Mouse (Mus musculus) limb, embryonic 12.5 days (tissue): Measurements from ENCODE around the gene Bard1. TPM values are rescaled to one million over a fixed set of nuclear protein-coding genes. Genes with fewer than 3 reads are reported as not detected.

ENCODE experiments used
- ATAC-seq: fragments of 200-750 bp; cut with Nextera tagmentation; 2 replicates; pipeline ENCODE4 v1.8.0; 2017; ENCODE audit warnings: low read depth, moderate TSS enrichment; ENCODE audit not compliant: insufficient number of reproducible peaks, insufficient read depth, low FRiP score, low TSS enrichment
- H3K27ac ChIP-seq: fragments of 300-500 bp; sonication (generic); 2 replicates; pipeline ENCODE4 v1.5.1; 2016; ENCODE audit warnings: mild to moderate bottlenecking, moderate library complexity
- H3K27me3 ChIP-seq: fragments of 300-500 bp; sonication (generic); 2 replicates; pipeline ENCODE4 v1.6.1; 2016; ENCODE audit warnings: mild to moderate bottlenecking, moderate library complexity
- H3K36me3 ChIP-seq: fragments of 300-500 bp; sonication (generic); 2 replicates; pipeline ENCODE4 v1.6.1; 2016; ENCODE audit warnings: mild to moderate bottlenecking, moderate library complexity
- H3K4me1 ChIP-seq: fragments of 300-500 bp; sonication (generic); replicated peaks from 2 replicates; pipeline ENCODE4 v1.6.1; 2016
- H3K4me2 ChIP-seq: fragments of 300-500 bp; sonication (generic); 2 replicates; pipeline ENCODE4 v1.6.1; 2016; ENCODE audit warnings: mild to moderate bottlenecking, moderate library complexity
- H3K4me3 ChIP-seq: fragments of 300-500 bp; sonication (generic); replicated peaks from 2 replicates; pipeline ENCODE4 v1.5.1; 2016; ENCODE audit warnings: mild to moderate bottlenecking
- H3K9ac ChIP-seq: fragments of 300-500 bp; sonication (generic); replicated peaks from 2 replicates; pipeline ENCODE4 v1.6.1; 2016; ENCODE audit warnings: mild to moderate bottlenecking, moderate library complexity
- H3K9me3 ChIP-seq: fragments of 300-500 bp; sonication (generic); 2 replicates; pipeline ENCODE4 v1.6.1; 2016; ENCODE audit warnings: mild to moderate bottlenecking, moderate library complexity
- WGBS: fragments of 180-500 bp; shearing (Covaris S2); methylation state at CpG from one replicate; pipeline ENCODE4 v1.1.7; 2016; 5-methylcytosine and 5-hydroxymethylcytosine counted together
- polyA plus RNA-seq: library from polyadenylated mRNA; unstranded; fragments of >200 nt; fragmentation: Nextera tagmentation; extraction: Ambion mirVana; gene quantifications from 2 replicates; pipeline ENCODE4 v1.2.1, GENCODE M21; 2016

Gene Bard1
- 3.3 and 3.4 TPM in 2 replicates for polyA plus RNA-seq

DNA sequence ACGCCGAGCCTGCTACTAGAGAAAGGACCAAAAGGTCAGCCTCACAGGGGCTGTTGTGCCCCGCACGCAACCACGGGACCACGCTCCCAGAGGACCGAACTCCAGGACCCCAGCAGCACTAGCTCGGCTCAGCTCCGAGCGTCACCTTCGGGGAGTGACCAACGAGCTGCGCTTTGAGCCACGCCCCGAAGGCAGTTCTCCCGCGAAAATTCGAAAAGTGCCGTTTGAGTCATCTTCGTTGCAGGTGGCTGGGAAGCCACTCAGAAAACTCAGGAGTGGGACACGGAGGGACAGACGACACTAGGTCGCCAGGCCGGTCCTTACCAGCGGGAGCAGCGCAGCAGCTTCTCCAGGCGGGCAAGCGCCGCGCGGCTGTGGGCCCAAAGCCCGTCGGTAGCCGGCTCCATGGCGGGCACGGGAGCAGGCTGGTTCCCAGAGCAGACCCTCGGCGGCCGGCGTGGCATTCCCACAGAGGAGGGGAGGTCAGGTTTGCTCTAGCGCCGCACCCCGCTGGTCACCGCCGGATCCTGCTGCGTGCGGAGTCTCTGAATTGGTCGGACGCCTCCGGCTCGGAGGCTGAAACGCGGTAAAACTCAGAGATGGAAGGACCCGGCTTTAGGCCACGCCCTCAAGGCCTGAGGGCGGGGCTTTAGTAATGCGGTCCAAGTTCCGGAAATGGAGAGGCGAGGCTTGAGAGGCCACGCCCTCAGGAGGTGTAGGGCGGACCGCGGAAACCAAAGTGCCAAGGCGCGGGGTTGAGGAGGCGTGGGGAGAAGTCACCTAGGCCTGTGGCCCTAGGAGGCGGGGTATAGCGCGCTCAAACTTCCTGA, at the start of gene Bard1:
Bard1 (minus strand) TSS at position 803 of the 830 bp plus-strand sequence.
- Histone ChIP-seq H3K4me2 (peak within 1 kb of the TSS; percentile 61), H3K9ac (peak within 1 kb of the TSS; percentile 72), H3K27me3 (no peaks in the 10 kb centered on the region), H3K4me3 (peak within 1 kb of the TSS; percentile 75), H3K27ac (peak within 1 kb of the TSS; percentile 88), H3K4me1 (peaks cover 20% of the 10 kb centered on the region; the same call in 1 of the 2 replicates), H3K36me3 (no peaks in the 10 kb centered on the region), H3K9me3 (no peaks in the 10 kb centered on the region)
- ATAC-seq: peak; percentile 97
- under 1% methylated on average over 69 of the region's 69 CpGs for WGBS

DNA sequence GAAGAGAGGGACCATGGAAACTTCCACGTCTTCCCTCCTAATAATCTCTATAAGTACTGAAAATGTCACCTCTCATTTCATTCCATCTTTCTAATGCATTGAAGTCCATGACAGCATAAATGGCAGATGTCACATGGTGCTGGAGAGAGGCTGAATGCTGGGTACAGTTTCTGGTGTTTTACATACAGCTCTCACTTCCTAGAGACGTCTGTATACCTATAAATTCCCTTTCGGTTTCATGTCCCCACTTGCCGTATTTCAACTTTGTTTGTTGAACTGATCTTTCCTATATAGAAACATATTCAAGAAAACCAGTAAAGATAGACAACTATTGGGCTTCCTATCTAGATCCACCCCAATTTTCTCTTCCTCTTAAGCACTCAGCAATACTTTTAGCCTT, 24.2 kb upstream of the Bard1 start:
- Histone ChIP-seq H3K36me3 (no peaks in the 10 kb centered on the region), H3K4me2 (no peak overlapping the region), H3K27ac (no peak overlapping the region), H3K9ac (no peak overlapping the region), H3K9me3 (no peaks in the 10 kb centered on the region), H3K4me1 (no peaks in the 10 kb centered on the region), H3K4me3 (no peak overlapping the region), H3K27me3 (no peaks in the 10 kb centered on the region)
- no peak for ATAC-seq
- WGBS: 87% methylated on average over 4 of the region's 4 CpGs

DNA sequence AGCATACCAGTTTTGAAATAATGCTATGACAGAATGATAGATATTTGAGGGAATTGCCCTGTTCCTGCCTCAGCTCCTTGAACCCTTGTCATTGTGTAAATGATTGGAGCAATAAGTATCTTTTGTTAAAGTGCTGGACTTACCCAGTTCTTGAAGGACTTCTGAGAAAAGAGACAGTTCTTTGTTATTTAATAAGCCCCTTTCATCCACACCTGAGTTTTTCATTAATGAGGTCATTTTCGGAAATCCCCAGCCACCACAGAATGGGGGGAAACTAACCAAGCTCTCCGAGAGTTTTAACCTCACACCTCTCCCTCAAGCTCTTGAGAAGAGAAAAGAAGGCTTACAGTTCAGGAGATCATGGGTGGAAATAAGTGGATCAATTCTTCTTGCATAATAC, 15.6 kb upstream of the Bard1 start:
- H3K27me3 ChIP-seq: no peaks in the 10 kb centered on the region
- H3K9me3 ChIP-seq: no peaks in the 10 kb centered on the region
- no peak overlapping the region for H3K4me2 ChIP-seq
- H3K27ac ChIP-seq: no peak overlapping the region
- no peak overlapping the region for H3K9ac ChIP-seq
- ATAC-seq: no peak
- 66% methylated on average over 2 of the region's 2 CpGs for WGBS
- H3K4me1 ChIP-seq: no peaks in the 10 kb centered on the region
- H3K4me3 ChIP-seq: no peak overlapping the region
- no peaks in the 10 kb centered on the region for H3K36me3 ChIP-seq

DNA sequence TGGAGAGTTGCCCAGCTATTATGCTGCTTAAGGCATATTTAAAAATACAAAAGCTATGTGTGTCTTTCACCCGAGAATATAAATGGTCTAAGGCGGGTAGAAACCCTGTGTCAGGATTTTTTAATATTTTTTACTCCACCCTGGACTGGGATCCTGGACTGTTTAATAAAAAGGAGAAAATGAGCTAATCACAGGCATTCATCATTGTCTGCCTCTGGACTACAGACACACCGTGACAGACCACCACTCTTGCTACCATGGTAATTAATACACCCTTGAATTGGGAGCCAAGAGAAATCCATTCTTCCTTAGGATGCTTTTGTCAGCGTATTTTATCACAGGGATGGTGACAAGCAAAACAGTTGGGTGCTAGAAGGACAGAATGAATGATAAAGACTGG, 14.3 kb upstream of the Bard1 start:
- Histone ChIP-seq H3K4me2 (no peak overlapping the region), H3K4me3 (no peak overlapping the region), H3K9me3 (no peaks in the 10 kb centered on the region), H3K9ac (no peak overlapping the region), H3K27ac (no peak overlapping the region), H3K36me3 (no peaks in the 10 kb centered on the region), H3K27me3 (no peaks in the 10 kb centered on the region), H3K4me1 (no peaks in the 10 kb centered on the region)
- no peak for ATAC-seq
- WGBS: 79% methylated on average over 4 of the region's 4 CpGs

DNA sequence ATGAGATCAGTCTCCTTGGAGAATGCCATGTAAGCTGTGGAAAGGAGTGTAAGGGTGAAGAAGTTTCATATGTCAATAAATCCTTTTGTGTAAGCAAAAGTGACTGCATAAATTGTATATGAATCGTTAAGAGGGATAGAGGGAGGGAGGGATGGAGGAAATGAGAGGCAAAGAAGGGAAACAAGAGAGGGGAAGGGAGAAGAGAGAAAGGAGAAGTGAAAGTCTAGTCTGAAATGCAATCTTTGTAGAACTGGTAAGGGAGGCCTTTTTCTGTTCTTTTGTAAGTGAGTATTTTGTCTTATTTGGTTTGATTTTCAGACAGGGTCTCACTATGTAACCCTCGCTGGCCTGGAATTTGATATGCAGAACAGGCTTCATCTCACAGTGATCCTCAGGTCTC, 12.8 kb upstream of the Bard1 start:
- whole genome bisulfite sequencing: 84% methylated on average over 2 of the region's 2 CpGs
- no peaks in the 10 kb centered on the region for H3K36me3 ChIP-seq
- no peak overlapping the region for H3K4me2 ChIP-seq
- H3K9me3 ChIP-seq: no peaks in the 10 kb centered on the region
- H3K27me3 ChIP-seq: no peaks in the 10 kb centered on the region
- H3K27ac ChIP-seq: no peak overlapping the region
- no peak overlapping the region for H3K9ac ChIP-seq
- no peak overlapping the region for H3K4me3 ChIP-seq
- H3K4me1 ChIP-seq: 0 out of 2 replicates have a peak, but pooled peaks cover 8% of the 10 kb centered on the region
- no peak for ATAC-seq

DNA sequence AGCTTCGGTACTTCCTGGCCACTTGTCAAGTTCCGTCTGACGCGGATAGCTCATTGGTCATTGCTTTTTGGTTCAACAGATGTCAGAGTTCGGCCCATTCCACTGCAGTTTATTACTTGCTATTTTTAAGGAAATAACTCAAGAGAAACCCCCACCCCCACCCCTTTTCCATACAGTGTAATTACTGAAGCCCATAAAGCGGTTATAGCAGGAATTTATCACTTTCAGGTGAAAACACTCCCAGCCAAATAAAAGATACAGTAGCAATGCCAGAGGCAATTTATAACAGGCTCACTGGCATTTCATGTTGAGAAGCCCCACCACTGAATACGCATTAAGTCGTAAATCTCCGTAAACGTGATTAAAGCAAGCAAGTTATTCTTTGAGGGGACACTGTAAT, 6.9 kb upstream of the Bard1 start:
- Histone ChIP-seq H3K9me3 (no peaks in the 10 kb centered on the region), H3K27ac (no peak overlapping the region), H3K4me2 (peak overlapping the region; percentile 35), H3K36me3 (no peaks in the 10 kb centered on the region), H3K9ac (no peak overlapping the region), H3K27me3 (no peaks in the 10 kb centered on the region), H3K4me1 (peaks cover 17% of the 10 kb centered on the region; the same call in 1 of the 2 replicates), H3K4me3 (no peak overlapping the region)
- 18% methylated on average over 10 of the region's 10 CpGs for WGBS
- ATAC-seq: peak; percentile 75

DNA sequence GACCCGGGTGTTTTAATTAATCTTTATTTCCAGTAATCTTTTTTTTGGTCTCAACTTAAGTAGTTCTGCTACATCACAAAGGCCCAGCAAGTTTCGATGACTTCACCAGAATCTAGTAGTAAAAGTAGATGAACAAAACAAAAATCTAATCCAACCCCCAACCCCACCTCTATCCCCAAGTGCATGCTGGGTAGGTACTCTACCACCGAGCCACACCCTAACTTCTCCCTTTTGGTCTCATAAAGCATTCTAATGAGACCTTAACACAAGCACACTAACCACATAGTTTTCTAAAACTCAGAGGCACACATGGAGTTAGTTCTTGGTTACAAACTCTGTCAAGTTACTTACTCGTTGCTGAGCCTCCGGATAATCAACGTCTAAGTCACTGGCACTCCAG, 3.2 kb upstream of the Bard1 start:
- Histone ChIP-seq H3K27ac (no peak overlapping the region), H3K4me1 (peaks cover 15% of the 10 kb centered on the region; the same call in 1 of the 2 replicates), H3K36me3 (no peaks in the 10 kb centered on the region), H3K4me2 (no peak overlapping the region), H3K27me3 (no peaks in the 10 kb centered on the region), H3K4me3 (no peak overlapping the region), H3K9me3 (no peaks in the 10 kb centered on the region), H3K9ac (no peak overlapping the region)
- 88% methylated on average over 6 of the region's 6 CpGs for WGBS
- no peak for ATAC-seq

DNA sequence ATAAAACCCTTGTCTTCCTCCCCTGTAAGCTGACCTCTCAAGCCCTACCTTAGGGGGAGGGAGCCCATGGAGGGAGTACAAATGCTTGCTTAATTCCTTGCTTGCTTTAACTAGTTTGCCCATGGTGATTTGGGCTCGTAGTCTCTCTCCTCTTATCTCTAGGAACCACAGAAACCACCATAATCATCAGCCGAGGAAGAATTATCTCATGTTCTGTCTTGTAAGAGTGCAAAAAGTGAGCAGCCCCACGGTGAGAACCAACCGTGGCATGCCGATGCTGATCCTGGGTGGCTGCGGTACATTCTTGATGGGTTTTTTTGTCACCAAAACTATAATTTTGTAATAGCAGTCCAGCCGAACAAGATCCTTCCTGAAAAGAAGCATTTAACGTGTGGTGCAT, 2.8 kb upstream of the Bard1 start:
- H3K4me2 ChIP-seq: no peak overlapping the region
- H3K27ac ChIP-seq: no peak overlapping the region
- no peaks in the 10 kb centered on the region for H3K9me3 ChIP-seq
- ATAC-seq: no peak
- no peak overlapping the region for H3K4me3 ChIP-seq
- no peaks in the 10 kb centered on the region for H3K27me3 ChIP-seq
- no peaks in the 10 kb centered on the region for H3K36me3 ChIP-seq
- 85% methylated on average over 8 of the region's 8 CpGs for WGBS
- H3K9ac ChIP-seq: no peak overlapping the region
- peaks cover 18% of the 10 kb centered on the region; the same call in 1 of the 2 replicates for H3K4me1 ChIP-seq

DNA sequence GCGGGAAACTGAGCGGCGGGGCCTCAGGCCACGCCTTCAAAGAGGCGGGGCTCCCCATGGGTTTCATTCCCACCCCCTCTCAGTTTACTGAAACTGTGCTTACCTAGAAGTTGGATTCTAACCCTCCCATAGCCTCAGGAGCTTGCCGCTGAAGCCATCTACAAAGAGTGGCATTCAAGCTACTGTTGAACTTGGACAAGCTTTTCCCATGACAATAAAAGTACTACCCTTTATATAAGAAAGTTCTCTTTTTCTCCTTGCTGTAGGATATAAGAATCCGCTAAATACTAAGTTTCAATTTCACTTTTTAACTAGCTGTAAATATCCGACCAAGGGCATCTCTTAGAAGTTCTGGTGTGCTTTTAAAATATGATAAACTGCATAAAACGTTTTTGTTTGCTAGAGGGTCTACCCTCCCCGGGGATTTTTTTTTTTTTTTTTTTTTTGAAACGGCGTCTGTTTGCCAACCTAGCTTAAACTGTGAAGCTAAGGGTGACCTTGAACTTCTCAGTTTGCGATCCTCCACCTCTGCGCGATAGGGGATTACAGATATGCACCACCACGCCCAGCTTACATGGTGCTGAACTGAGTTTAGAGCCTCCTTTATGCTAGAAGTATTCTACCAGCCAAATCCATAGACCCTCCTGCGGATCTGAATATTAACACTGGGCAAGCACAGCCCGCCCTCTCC, 373 bp upstream of the Bard1 start:
- Histone ChIP-seq H3K9me3 (no peaks in the 10 kb centered on the region), H3K4me2 (peak overlapping the region; percentile 61), H3K4me3 (peak overlapping the region; percentile 75), H3K9ac (no peak overlapping the region), H3K27ac (peak overlapping the region; percentile 88; the same call in 1 of the 2 replicates), H3K4me1 (peaks cover 20% of the 10 kb centered on the region; the same call in 1 of the 2 replicates), H3K36me3 (no peaks in the 10 kb centered on the region), H3K27me3 (no peaks in the 10 kb centered on the region)
- ATAC-seq: no peak
- WGBS: 32% methylated on average over 18 of the region's 18 CpGs

DNA sequence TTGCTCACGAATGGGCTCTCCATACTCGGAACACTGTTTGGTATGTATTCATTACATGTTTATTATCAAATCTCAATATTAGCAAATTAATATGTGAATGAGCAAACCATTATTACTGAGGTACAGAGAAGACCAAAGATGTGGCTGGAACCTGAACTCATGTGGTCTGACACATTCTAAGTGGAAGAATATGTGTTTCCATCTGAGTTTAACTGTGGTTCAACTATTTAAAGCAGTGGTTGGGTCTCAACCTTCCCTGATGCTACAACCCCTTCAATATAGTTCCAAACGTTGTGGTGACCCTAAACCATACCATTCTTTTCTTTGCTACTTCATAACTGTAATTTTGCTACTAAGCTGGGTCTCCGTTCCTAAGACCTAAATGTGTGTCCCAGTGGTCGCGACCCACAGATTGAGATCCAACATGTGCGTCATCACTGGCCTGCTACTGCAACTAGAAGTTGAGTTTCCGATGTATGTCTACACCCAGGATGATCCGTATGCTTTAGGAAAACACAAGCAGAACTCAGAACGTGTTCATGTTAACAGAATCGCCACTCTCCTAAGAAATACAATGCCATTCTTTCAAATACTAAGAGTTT, 1.5 kb downstream of the Bard1 start:
- ATAC-seq: no peak
- Histone ChIP-seq H3K4me3 (peak overlapping the region; percentile 9; the same call in 1 of the 2 replicates), H3K9ac (no peak overlapping the region), H3K27ac (no peak overlapping the region), H3K27me3 (no peaks in the 10 kb centered on the region), H3K4me1 (peaks cover 20% of the 10 kb centered on the region; the same call in 1 of the 2 replicates), H3K36me3 (no peaks in the 10 kb centered on the region), H3K4me2 (peak overlapping the region; percentile 61), H3K9me3 (no peaks in the 10 kb centered on the region)
- 58% methylated on average over 11 of the region's 11 CpGs for WGBS
